Mouse (Mus musculus) stomach, embryonic 15.5 days (tissue): ENCODE measurements at regions not wholly inside any gene's neighbourhood (a gene's known extent, or its start where the extent isn't known, plus 50 kb on each side); places are given as distances from the start of the nearest gene placed in this dataset.
"Not testable (repeated sequence)": the region's sequence is repeated elsewhere in the genome, so short reads cannot be mapped to it uniquely, and the experiment has no call there.

Source experiments
- ATAC-seq: fragments of 200-750 bp; cut with Nextera tagmentation; 2 replicates; pipeline ENCODE4 v1.8.0; 2017; ENCODE audit warnings: low read depth, moderate number of reproducible peaks, moderate TSS enrichment; ENCODE audit not compliant: insufficient read depth, low FRiP score
- H3K27ac ChIP-seq: fragments of 300-500 bp; sonication (generic); 2 replicates; pipeline ENCODE4 v1.5.1; 2015; ENCODE audit warnings: mild to moderate bottlenecking, inconsistent platforms
- H3K27me3 ChIP-seq: fragments of 300-500 bp; sonication (generic); replicated peaks from 2 replicates; pipeline ENCODE4 v1.6.1; 2015; ENCODE audit warnings: inconsistent platforms
- H3K36me3 ChIP-seq: fragments of 300-500 bp; sonication (generic); 2 replicates; pipeline ENCODE4 v1.6.1; 2015; ENCODE audit warnings: inconsistent platforms
- H3K4me1 ChIP-seq: fragments of 300-500 bp; sonication (generic); 2 replicates; pipeline ENCODE4 v1.6.1; 2015; ENCODE audit warnings: inconsistent platforms
- H3K4me2 ChIP-seq: fragments of 300-500 bp; sonication (generic); 2 replicates; pipeline ENCODE4 v1.6.1; 2015; ENCODE audit warnings: mild to moderate bottlenecking, inconsistent platforms
- H3K4me3 ChIP-seq: fragments of 300-500 bp; sonication (generic); replicated peaks from 2 replicates; pipeline ENCODE4 v1.5.1; 2015; ENCODE audit warnings: inconsistent platforms
- H3K9ac ChIP-seq: fragments of 300-500 bp; sonication (generic); 2 replicates; pipeline ENCODE4 v1.6.1; 2015; ENCODE audit warnings: inconsistent platforms
- H3K9me3 ChIP-seq: fragments of 300-500 bp; sonication (generic); 2 replicates; pipeline ENCODE4 v1.6.1; 2016; ENCODE audit warnings: inconsistent platforms
- WGBS: fragments of 180-500 bp; shearing (Covaris S2); methylation state at CpG from one replicate; pipeline ENCODE4 v1.1.7; 2015; 5-methylcytosine and 5-hydroxymethylcytosine counted together

DNA sequence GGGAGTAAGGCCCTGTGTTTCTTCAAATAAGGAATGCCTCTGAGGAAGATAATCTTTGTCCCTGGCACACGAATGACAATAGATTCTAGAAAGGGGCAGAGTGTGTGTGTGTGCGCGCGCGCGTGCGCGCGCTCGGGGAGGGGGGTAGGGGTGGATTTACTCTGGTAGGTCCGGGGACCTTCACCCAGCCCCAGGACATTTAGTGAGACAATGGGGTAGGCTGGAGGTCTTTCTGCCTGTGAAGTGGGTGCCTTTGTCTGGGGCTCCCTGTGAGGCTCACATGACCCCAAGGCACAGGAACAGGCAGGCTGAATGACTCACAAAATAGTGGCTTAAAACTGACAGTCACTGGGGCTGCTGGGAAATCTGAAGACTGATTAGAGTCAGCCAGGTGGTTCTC lies 139.1 kb upstream of the Bcor start:
- WGBS = 86% methylated on average over 11 of the region's 11 CpGs
- no peak for ATAC-seq

DNA sequence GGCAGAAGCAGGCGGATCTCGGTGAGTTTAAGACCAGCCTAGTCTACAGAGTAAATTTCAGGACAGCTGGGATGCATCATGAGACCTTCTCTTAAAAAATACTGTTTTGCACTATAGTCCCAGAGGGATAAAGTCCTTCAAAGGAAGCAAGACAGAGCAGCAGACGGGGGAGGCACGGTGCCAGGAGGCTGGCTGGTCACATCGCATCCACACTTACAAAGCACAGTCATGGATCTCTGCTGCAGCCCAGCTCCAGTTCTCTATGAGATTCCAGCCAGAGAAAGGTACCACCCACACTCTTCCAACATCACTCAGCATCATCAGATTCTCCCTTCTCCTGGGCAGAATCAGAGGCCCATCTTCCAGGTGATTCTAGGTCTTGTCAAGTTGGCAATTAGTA lies 144.5 kb upstream of the Bcor start:
- H3K36me3 ChIP-seq = no peaks in the 10 kb centered on the region
- no peaks in the 10 kb centered on the region for H3K27me3 ChIP-seq
- ATAC-seq = no peak
- 70% methylated on average over 5 of the region's 5 CpGs for WGBS
- H3K9ac ChIP-seq = no peak overlapping the region
- no peaks in the 10 kb centered on the region for H3K9me3 ChIP-seq
- no peaks in the 10 kb centered on the region for H3K4me1 ChIP-seq
- no peak overlapping the region for H3K27ac ChIP-seq
- H3K4me3 ChIP-seq = no peak overlapping the region
- no peak overlapping the region for H3K4me2 ChIP-seq

More for the DNA sequence above, 139.1 kb upstream of the Bcor start:
- Histone ChIP-seq H3K4me1 (no peaks in the 10 kb centered on the region), H3K9ac (no peak overlapping the region), H3K27me3 (no peaks in the 10 kb centered on the region), H3K4me2 (no peak overlapping the region), H3K9me3 (no peaks in the 10 kb centered on the region), H3K36me3 (no peaks in the 10 kb centered on the region), H3K4me3 (no peak overlapping the region), H3K27ac (no peak overlapping the region)

DNA sequence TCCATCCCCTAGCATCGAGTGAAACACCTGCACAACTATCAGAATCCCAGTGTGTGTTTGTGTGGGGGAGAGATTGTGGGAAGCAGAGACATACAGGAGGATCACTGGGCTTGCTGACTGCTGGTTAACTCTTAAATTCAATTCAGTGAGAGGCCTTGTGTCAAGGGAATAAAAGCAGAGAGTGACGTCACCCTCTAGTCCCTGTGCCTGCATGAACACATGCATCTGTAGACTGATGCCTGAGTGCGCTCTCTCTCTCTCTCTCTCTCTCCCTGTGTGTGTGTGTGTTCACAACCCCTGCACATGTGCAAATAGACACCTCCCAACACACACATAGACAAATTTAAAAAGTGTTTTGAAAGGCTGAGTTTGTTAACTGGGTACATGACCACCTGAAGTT lies 146.8 kb upstream of the Bcor start:
- no peaks in the 10 kb centered on the region for H3K9me3 ChIP-seq
- no peaks in the 10 kb centered on the region for H3K36me3 ChIP-seq
- H3K4me3 ChIP-seq = no peak overlapping the region
- H3K27ac ChIP-seq = no peak overlapping the region
- H3K4me1 ChIP-seq = no peaks in the 10 kb centered on the region
- WGBS = 71% methylated on average over 3 of the region's 3 CpGs
- H3K27me3 ChIP-seq = no peaks in the 10 kb centered on the region
- H3K9ac ChIP-seq = no peak overlapping the region
- H3K4me2 ChIP-seq = no peak overlapping the region
- no peak for ATAC-seq

DNA sequence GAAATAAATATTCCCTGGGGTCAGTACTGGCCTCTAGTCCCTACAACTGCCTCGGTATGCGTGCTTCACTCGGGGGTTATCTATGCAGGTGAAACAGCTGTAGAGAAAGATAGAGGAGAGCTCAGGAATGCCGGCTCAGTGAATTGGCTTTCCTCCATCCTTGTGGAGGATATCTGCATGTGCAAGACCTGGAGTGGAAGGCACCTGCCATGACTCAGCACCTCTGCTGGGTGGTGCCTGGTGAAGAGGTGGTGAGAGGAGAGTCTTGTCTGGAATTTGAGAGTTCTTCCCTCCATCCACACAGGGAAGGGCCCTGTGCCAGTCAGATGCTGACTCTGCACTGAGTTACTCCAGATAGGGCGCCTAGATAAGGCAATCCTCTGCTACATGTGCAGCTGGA lies 152.4 kb upstream of the Bcor start:
- Histone ChIP-seq H3K4me1 (no peaks in the 10 kb centered on the region), H3K9ac (no peak overlapping the region), H3K4me3 (no peak overlapping the region), H3K27me3 (no peaks in the 10 kb centered on the region), H3K9me3 (no peaks in the 10 kb centered on the region), H3K36me3 (no peaks in the 10 kb centered on the region), H3K4me2 (no peak overlapping the region), H3K27ac (no peak overlapping the region)
- peak; percentile 75 for ATAC-seq
- 57% methylated on average over 5 of the region's 5 CpGs for WGBS

DNA sequence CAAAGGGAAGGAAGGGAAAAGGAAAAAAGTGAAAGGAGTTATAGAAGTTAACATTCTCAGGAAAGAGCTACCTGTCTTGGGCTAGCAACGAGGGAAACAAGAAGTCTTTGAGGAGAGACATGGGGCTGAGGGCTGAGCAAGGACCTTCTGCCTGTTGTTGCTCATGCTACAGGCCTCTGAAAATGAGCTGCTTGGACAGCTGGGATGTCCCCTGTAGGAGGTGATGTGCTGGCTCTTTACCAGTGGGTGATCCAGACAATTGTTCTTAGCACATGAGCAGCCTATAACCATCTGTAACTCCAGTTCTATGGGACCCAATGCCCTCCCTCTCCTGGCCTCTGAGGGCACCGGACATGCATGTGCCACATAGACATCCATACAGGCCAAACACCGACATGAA lies 155.5 kb upstream of the Bcor start:
- Histone ChIP-seq H3K27ac (no peak overlapping the region), H3K4me1 (no peaks in the 10 kb centered on the region), H3K4me3 (no peak overlapping the region), H3K4me2 (no peak overlapping the region), H3K9me3 (no peaks in the 10 kb centered on the region), H3K27me3 (no peaks in the 10 kb centered on the region), H3K36me3 (no peaks in the 10 kb centered on the region), H3K9ac (no peak overlapping the region)
- WGBS = 81% methylated on average over 3 of the region's 3 CpGs
- ATAC-seq = no peak

DNA sequence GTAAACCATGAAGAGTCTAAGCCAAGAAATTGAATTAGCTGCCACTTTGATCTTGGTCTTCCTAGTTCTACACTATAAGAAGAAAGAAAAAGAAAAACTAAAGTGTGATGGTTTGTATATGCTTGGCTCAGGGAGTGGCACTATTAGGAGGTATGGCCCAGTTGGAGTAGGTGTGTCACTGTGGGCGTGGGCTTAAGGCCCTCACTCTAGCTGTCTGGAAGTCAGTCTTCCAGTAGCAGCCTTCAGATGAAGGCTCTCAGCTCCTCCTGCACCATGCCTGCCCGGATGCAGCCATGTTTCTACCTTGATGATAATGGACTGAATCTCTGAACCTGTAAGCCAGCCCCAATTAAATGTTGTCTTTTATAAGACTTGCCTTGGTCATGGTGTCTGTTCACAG lies 157.3 kb upstream of the Bcor start:
- H3K9ac ChIP-seq, H3K4me3 ChIP-seq, H3K27me3 ChIP-seq, H3K27ac ChIP-seq, ATAC-seq, H3K36me3 ChIP-seq, H3K4me1 ChIP-seq, H3K4me2 ChIP-seq, H3K9me3 ChIP-seq: not testable (repeated sequence)
- WGBS = 78% methylated on average over 2 of the region's 2 CpGs

DNA sequence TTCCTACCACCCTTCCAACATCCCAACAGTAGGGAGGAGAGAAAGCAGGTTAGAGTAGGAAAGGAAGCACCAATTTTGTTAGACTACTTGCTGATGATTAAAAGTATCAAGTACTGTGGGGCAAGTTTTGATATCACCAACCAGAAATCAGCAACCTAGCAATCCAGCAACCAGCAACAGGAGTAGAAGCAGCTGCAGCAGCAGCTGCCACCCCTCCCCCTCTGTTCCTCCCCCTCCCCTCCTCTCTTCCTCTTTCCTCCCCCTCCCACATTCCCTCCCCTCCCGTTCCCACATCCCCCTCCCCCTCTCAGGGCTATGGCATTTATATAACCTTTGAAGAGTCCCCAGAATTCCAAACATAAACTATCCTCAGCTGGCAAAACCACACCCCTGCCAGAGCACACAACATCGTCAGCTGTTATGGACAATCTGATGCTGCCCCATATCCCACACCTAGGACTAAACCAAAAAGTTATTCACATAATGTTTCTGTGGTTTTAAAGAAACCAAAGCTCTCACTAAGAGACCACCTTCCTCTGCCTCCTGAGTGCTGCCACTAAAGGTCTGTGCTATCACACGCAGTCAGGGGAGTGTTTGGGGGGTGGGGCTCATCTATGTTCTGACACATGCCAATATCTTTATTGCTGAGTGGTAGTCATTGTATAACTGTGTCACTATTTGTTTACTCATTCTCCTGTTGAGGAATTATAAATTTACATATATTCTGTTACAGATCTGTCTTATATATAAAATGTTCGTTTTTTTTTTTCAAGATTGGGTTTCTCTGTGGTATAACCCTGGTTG lies 158.9 kb upstream of the Bcor start:
- H3K4me2 ChIP-seq = no peak overlapping the region
- no peaks in the 10 kb centered on the region for H3K4me1 ChIP-seq
- no peaks in the 10 kb centered on the region for H3K36me3 ChIP-seq
- H3K27ac ChIP-seq = no peak overlapping the region
- H3K27me3 ChIP-seq = no peaks in the 10 kb centered on the region
- H3K4me3 ChIP-seq = no peak overlapping the region
- H3K9ac ChIP-seq = no peak overlapping the region
- no peaks in the 10 kb centered on the region for H3K9me3 ChIP-seq
- 46% methylated on average over 4 of the region's 4 CpGs for WGBS
- no peak for ATAC-seq

DNA sequence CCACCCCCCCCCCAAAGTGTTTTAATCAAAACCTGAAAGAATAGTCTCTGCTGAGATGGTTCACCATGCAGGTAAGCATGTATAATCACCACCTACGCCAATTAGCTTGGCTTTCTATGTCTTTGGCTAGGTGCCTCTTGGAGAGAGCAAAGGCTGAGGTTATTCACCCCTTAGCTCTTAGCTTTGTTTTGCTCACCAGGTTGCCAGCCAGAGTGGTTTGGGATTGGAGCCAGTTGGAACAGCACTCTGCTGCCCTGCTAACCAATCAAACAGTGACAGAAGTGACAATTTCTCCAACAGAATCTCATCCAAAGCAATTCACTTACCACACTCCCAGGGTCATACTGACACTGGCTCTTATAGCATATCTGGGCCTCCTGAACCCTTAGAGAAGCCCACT lies 162.3 kb upstream of the Bcor start:
- H3K4me3 ChIP-seq = no peak overlapping the region
- H3K4me1 ChIP-seq = no peaks in the 10 kb centered on the region
- H3K9me3 ChIP-seq = no peaks in the 10 kb centered on the region
- no peak overlapping the region for H3K9ac ChIP-seq
- H3K4me2 ChIP-seq = no peak overlapping the region
- H3K27ac ChIP-seq = no peak overlapping the region
- ATAC-seq = no peak
- H3K36me3 ChIP-seq = no peaks in the 10 kb centered on the region
- H3K27me3 ChIP-seq = no peaks in the 10 kb centered on the region
- whole genome bisulfite sequencing = 83% methylated on average over 1 of the region's 1 CpGs

DNA sequence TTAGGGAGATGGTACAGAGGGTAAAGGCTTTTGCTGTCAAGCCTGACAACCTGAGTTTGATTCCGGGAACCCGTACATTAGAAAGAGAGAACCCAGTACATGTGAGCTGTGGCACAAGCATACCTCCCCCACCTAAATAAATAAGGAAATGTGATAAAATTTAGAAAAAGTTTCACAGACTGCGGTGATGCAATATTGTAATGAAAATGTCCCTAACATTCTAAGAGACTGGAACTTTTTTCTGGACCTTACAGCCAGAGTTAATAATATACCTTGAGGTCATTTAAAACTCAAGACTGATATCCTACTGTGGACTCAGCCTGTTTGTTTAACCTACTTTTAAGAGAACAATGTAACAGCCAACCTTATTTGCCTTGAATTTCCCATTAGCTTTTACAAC lies 163.1 kb upstream of the Bcor start:
- no peak overlapping the region for H3K9ac ChIP-seq
- 79% methylated on average over 3 of the region's 3 CpGs for WGBS
- no peak overlapping the region for H3K27ac ChIP-seq
- H3K4me2 ChIP-seq = no peak overlapping the region
- ATAC-seq = peak; percentile 43; the same call in 1 of the 2 replicates
- no peak overlapping the region for H3K4me3 ChIP-seq
- H3K9me3 ChIP-seq = no peaks in the 10 kb centered on the region
- no peaks in the 10 kb centered on the region for H3K27me3 ChIP-seq
- no peaks in the 10 kb centered on the region for H3K36me3 ChIP-seq
- H3K4me1 ChIP-seq = no peaks in the 10 kb centered on the region

DNA sequence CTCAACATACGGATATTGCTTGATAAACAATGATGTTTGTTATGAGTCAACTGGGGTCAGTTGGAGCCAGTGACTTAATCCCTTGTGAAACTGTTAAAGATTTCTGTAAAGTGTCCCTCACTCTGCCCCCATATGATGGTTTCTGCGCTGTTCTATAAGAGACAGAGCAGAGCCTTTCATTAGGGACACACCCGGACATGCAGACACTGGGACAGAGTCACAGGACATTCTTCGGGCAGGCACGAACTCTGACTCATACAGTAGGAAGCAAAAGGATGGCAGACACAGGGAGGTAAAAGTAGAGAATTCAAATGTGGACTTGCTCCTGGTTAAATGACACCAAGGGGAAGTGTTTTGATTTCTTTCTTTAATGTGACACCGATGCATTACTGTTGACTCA lies 163.7 kb upstream of the Bcor start:
- Histone ChIP-seq H3K9me3 (no peaks in the 10 kb centered on the region), H3K4me3 (no peak overlapping the region), H3K9ac (no peak overlapping the region), H3K27ac (no peak overlapping the region), H3K4me2 (no peak overlapping the region), H3K27me3 (no peaks in the 10 kb centered on the region), H3K4me1 (no peaks in the 10 kb centered on the region), H3K36me3 (no peaks in the 10 kb centered on the region)
- no peak for ATAC-seq
- 53% methylated on average over 6 of the region's 6 CpGs for WGBS

DNA sequence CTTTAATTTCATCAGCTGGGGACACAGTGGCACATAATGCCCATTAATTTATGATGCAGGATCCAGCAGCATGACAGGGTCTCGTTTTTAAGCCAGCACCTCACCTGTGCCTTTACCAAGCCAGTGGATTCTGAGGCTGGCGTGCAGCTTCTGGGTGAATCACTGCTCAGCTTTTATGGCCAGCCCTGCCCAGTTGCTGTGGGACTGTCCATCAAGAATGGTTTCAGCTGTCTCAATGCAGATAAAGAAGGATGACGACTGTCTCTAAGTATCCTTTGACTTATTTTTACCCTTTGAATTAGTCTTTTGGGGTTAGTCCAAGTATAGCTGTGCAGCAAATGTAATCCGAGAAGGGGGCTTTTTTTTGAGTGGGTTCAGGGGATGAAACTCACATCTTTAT lies 167.3 kb upstream of the Bcor start:
- WGBS = 62% methylated on average over 4 of the region's 4 CpGs
- H3K27me3 ChIP-seq = no peaks in the 10 kb centered on the region
- no peak overlapping the region for H3K9ac ChIP-seq
- no peak overlapping the region for H3K4me2 ChIP-seq
- no peak overlapping the region for H3K4me3 ChIP-seq
- no peaks in the 10 kb centered on the region for H3K4me1 ChIP-seq
- ATAC-seq = no peak
- no peak overlapping the region for H3K27ac ChIP-seq
- no peaks in the 10 kb centered on the region for H3K9me3 ChIP-seq
- no peaks in the 10 kb centered on the region for H3K36me3 ChIP-seq

DNA sequence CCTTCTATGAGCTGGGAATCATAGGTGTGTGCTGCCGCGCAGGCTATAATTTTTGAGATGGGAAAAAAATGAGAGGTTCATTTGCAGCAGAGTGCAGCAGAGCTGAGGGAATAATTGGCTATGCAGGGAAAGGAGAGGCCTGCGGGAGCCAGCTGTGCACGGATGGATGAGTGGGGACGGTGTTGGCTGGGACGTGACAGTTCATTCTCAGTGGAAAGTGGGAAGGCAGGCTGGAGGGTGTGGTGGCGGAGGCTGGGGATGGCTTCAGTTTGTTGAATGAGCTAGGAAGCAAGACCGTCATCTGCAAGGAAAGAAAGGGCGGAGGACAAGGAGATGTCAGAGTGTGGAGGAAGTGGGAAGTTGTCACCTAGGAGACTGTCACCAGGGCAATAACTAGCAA lies 180.4 kb upstream of the Bcor start:
- Histone ChIP-seq H3K36me3 (no peaks in the 10 kb centered on the region), H3K4me1 (no peaks in the 10 kb centered on the region), H3K9me3 (no peaks in the 10 kb centered on the region), H3K27me3 (0 out of 2 replicates have a peak, but pooled peaks cover 3% of the 10 kb centered on the region), H3K4me2 (no peak overlapping the region), H3K9ac (no peak overlapping the region), H3K27ac (no peak overlapping the region), H3K4me3 (no peak overlapping the region)
- no peak for ATAC-seq
- WGBS = 77% methylated on average over 9 of the region's 9 CpGs
